8 mouse cellular contexts compared by ENCODE assay signal in the genomic region with DNA sequence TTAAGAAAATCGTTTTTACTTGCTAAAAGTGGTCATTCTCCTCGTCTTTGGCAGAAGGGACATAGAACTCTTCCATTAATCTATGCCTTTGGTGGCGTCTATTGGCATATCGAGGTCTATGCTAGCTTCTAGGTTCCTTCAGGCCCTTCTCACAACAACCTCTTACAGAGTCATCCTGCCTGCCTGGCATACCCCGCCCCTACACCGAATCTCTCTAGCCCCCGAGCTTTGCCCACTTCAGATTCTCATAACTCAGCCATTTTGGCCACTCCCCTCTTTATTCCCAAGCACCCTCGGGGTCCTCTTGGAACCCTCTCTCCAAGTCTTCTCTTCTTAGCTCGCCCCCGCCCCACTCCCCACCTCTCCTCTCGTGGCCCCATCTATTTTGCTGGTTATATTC. TPM values are rescaled to one million over a fixed set of nuclear protein-coding genes. Genes with fewer than 3 reads are reported as not detected.
DNase-seq lines count a peak whose midpoint lies in the region; ATAC-seq lines count a peak whose summit lies in the region.

No protein-coding gene starts in this region.

- peak overlapping the region; percentile 68 for H3K4me3 ChIP-seq in forebrain, embryonic 12.5 days (replicated peaks)
- H3K4me3 ChIP-seq in liver, embryonic 13.5 days (replicated peaks): peak overlapping the region; percentile 80
- H3K4me3 ChIP-seq in stomach, embryonic 14.5 days (ENCODE audit: low read depth, low read length): peak overlapping the region; percentile 70

- peak; percentile 36 for DNase-seq in embryo, embryonic 11 days
- DNase-seq in embryo, embryonic 10 days (ENCODE audit: low spot score): no peak
- peak; percentile 10 for DNase-seq in right cerebral cortex, postnatal 14 days
- no peak for DNase-seq in right cerebral cortex, adult 18-20 months
- DNase-seq in liver, embryonic 13.5 days: peak; percentile 8

- 4% methylated on average over 11 of the region's 11 CpGs for WGBS in forebrain, embryonic 12.5 days
- whole genome bisulfite sequencing in liver, embryonic 13.5 days (ENCODE audit: insufficient replicate concordance): 8% methylated on average over 11 of the region's 11 CpGs
- 3% methylated on average over 11 of the region's 11 CpGs for WGBS in stomach, embryonic 14.5 days

- no peaks in the 10 kb centered on the region for H3K9me3 ChIP-seq in forebrain, embryonic 12.5 days
- H3K9me3 ChIP-seq in liver, embryonic 13.5 days (replicated peaks): no peaks in the 10 kb centered on the region
- H3K9me3 ChIP-seq in stomach, embryonic 14.5 days (ENCODE audit: control insufficient read depth, low read depth, low read length): no peaks in the 10 kb centered on the region

- H3K36me3 ChIP-seq in forebrain, embryonic 12.5 days (replicated peaks): peaks cover 20% of the 10 kb centered on the region
- peaks cover 32% of the 10 kb centered on the region for H3K36me3 ChIP-seq in liver, embryonic 13.5 days
- H3K36me3 ChIP-seq in stomach, embryonic 14.5 days (ENCODE audit: control insufficient read depth, insufficient read depth, low read length): peaks cover 13% of the 10 kb centered on the region

- H3K27me3 ChIP-seq in forebrain, embryonic 12.5 days: no peaks in the 10 kb centered on the region
- H3K27me3 ChIP-seq in liver, embryonic 13.5 days: no peaks in the 10 kb centered on the region
- no peaks in the 10 kb centered on the region for H3K27me3 ChIP-seq in stomach, embryonic 14.5 days (ENCODE audit: control insufficient read depth, insufficient read depth, low read length)

- H3K4me1 ChIP-seq in forebrain, embryonic 12.5 days: peaks cover 11% of the 10 kb centered on the region
- peaks cover 21% of the 10 kb centered on the region for H3K4me1 ChIP-seq in liver, embryonic 13.5 days (replicated peaks)
- H3K4me1 ChIP-seq in stomach, embryonic 14.5 days (ENCODE audit: control insufficient read depth, insufficient read depth, low read length): no peaks in the 10 kb centered on the region

- H3K9ac ChIP-seq in forebrain, embryonic 12.5 days: peak overlapping the region; percentile 71
- H3K9ac ChIP-seq in liver, embryonic 13.5 days: peak overlapping the region; percentile 87
- peak overlapping the region; percentile 68 for H3K9ac ChIP-seq in stomach, embryonic 14.5 days (replicated peaks; ENCODE audit: low read depth, low read length)

- H3K4me2 ChIP-seq in forebrain, embryonic 12.5 days: peak overlapping the region; percentile 74
- peak overlapping the region; percentile 87 for H3K4me2 ChIP-seq in liver, embryonic 13.5 days
- H3K4me2 ChIP-seq in stomach, embryonic 14.5 days (replicated peaks; ENCODE audit: low read depth, low read length): peak overlapping the region; percentile 91

- no peak overlapping the region for H3K27ac ChIP-seq in forebrain, embryonic 12.5 days
- H3K27ac ChIP-seq in liver, embryonic 13.5 days: peak overlapping the region; percentile 76; the same call in 1 of the 2 replicates
- H3K27ac ChIP-seq in stomach, embryonic 14.5 days (ENCODE audit: low read length): no peak overlapping the region

- ATAC-seq in forebrain, embryonic 12.5 days (ENCODE audit: low FRiP score): peak; percentile 57
- peak; percentile 48; the same call in 1 of the 2 replicates for ATAC-seq in liver, embryonic 13.5 days (ENCODE audit: low read depth)
- ATAC-seq in stomach, embryonic 14.5 days (ENCODE audit: insufficient number of reproducible peaks, insufficient read depth, low FRiP score, low read depth): no peak
- no peak for ATAC-seq in activated CD4-positive, CD25-positive, alpha-beta regulatory T cell, adult 4 months

RNA-seq across cellular contexts. Expression of a gene that starts 0.5 kb away (rescaled TPM):
- 63.7 and 64.5 TPM in 2 replicates for polyA plus RNA-seq in forebrain, embryonic 12.5 days (2016; fragmentation: Nextera tagmentation; extraction: Ambion mirVana)
- polyA plus RNA-seq in liver, embryonic 13.5 days (2015; fragmentation: Nextera tagmentation; extraction: Ambion mirVana): 38.2 and 38.7 TPM in 2 replicates
- 48.5 and 50.5 TPM in 2 replicates for polyA plus RNA-seq in stomach, embryonic 14.5 days (2014; fragmentation: Nextera tagmentation; extraction: Ambion mirVana)
- 10 to 100 TPM; 20.0 to 20.4 TPM for polyA plus RNA-seq in activated CD4-positive, CD25-positive, alpha-beta regulatory T cell, adult 4 months (2017; shearing (Covaris generic))

RNA-seq across cellular contexts. Expression of a gene that starts 6.1 kb away (rescaled TPM):
- polyA plus RNA-seq in forebrain, embryonic 12.5 days (2016; fragmentation: Nextera tagmentation; extraction: Ambion mirVana): not detected in 2 replicates
- polyA plus RNA-seq in liver, embryonic 13.5 days (2015; fragmentation: Nextera tagmentation; extraction: Ambion mirVana): not detected in 2 replicates
- polyA plus RNA-seq in stomach, embryonic 14.5 days (2014; fragmentation: Nextera tagmentation; extraction: Ambion mirVana): not detected in 2 replicates
- not detected for polyA plus RNA-seq in activated CD4-positive, CD25-positive, alpha-beta regulatory T cell, adult 4 months (2017; shearing (Covaris generic))

RNA-seq across cellular contexts. Expression of a gene that starts 15.2 kb away (rescaled TPM):
- 144 and 150 TPM in 2 replicates for polyA plus RNA-seq in forebrain, embryonic 12.5 days (2016; fragmentation: Nextera tagmentation; extraction: Ambion mirVana)
- polyA plus RNA-seq in liver, embryonic 13.5 days (2015; fragmentation: Nextera tagmentation; extraction: Ambion mirVana): 58.0 and 59.4 TPM in 2 replicates
- polyA plus RNA-seq in stomach, embryonic 14.5 days (2014; fragmentation: Nextera tagmentation; extraction: Ambion mirVana): 85.7 and 96.8 TPM in 2 replicates
- 10 to 100 TPM; 25.6 to 37.9 TPM for polyA plus RNA-seq in activated CD4-positive, CD25-positive, alpha-beta regulatory T cell, adult 4 months (2017; shearing (Covaris generic))

RNA-seq across cellular contexts. Expression of a gene that starts 29.7 kb away (rescaled TPM):
- not detected in 2 replicates for polyA plus RNA-seq in forebrain, embryonic 12.5 days (2016; fragmentation: Nextera tagmentation; extraction: Ambion mirVana)
- 0.09 TPM in 1 of 2 replicates, not detected in the other for polyA plus RNA-seq in liver, embryonic 13.5 days (2015; fragmentation: Nextera tagmentation; extraction: Ambion mirVana)
- polyA plus RNA-seq in stomach, embryonic 14.5 days (2014; fragmentation: Nextera tagmentation; extraction: Ambion mirVana): not detected in 2 replicates
- polyA plus RNA-seq in activated CD4-positive, CD25-positive, alpha-beta regulatory T cell, adult 4 months (2017; shearing (Covaris generic)): not detected

RNA-seq across cellular contexts. Expression of a gene that starts 33.4 kb away (rescaled TPM):
- polyA plus RNA-seq in forebrain, embryonic 12.5 days (2016; fragmentation: Nextera tagmentation; extraction: Ambion mirVana): 0.33 TPM in 1 of 2 replicates, not detected in the other
- polyA plus RNA-seq in liver, embryonic 13.5 days (2015; fragmentation: Nextera tagmentation; extraction: Ambion mirVana): 0.34 and 0.37 TPM in 2 replicates
- 0.91 and 2.0 TPM in 2 replicates for polyA plus RNA-seq in stomach, embryonic 14.5 days (2014; fragmentation: Nextera tagmentation; extraction: Ambion mirVana)
- not detected for polyA plus RNA-seq in activated CD4-positive, CD25-positive, alpha-beta regulatory T cell, adult 4 months (2017; shearing (Covaris generic))

Comparison
In these comparisons a context has a peak if more than half of its experiments do, and no peak if none do; other contexts are left out.
1. DNase-seq: peak in embryo, embryonic 11 days (single experiment), right cerebral cortex, postnatal 14 days (single experiment) and liver, embryonic 13.5 days (single experiment); none in embryo, embryonic 10 days (single experiment) and right cerebral cortex, adult 18-20 months (single experiment).
2. ATAC-seq: peak in forebrain, embryonic 12.5 days (single experiment) and liver, embryonic 13.5 days (single experiment); none in stomach, embryonic 14.5 days (single experiment) and activated CD4-positive, CD25-positive, alpha-beta regulatory T cell, adult 4 months (single experiment).
3. Peak in every context shown above with its lines, with median percentiles within 50 percentile points of each other: H3K4me2 ChIP-seq, H3K4me3 ChIP-seq and H3K9ac ChIP-seq.